11 mouse cellular contexts compared by ENCODE assay signal in genomic region chr13:112803661-112804060, GRCm38 (mm10). TPM values are rescaled to one million over a fixed set of nuclear protein-coding genes. Genes with fewer than 3 reads are reported as not detected.
DNase-seq lines count a peak whose midpoint lies in the region; ATAC-seq and TF ChIP-seq lines count a peak whose summit lies in the region.
"Had no signal": no experiment of that assay in that cellular context is flagged by ENCODE, and none has a peak within 500 bp of the region (broad histone marks: within the 10 kb centered on the region; RNA-seq: fewer than 3 reads in every experiment).

No protein-coding gene starts in this region.

- 95% methylated on average over 4 of the region's 4 CpGs for WGBS in hindbrain, embryonic 15.5 days
- 92% methylated on average over 4 of the region's 4 CpGs for WGBS in hindbrain, embryonic 12.5 days
- 86% methylated on average over 4 of the region's 4 CpGs for WGBS in midbrain, postnatal 0 days
- WGBS in midbrain, embryonic 10.5 days = 92% methylated on average over 4 of the region's 4 CpGs
- 82% methylated on average over 4 of the region's 4 CpGs for WGBS in intestine, embryonic 16.5 days
- WGBS in stomach, postnatal 0 days = 68% methylated on average over 4 of the region's 4 CpGs

- no peak overlapping the region for H3K27ac ChIP-seq in hindbrain, embryonic 15.5 days (replicated peaks)
- H3K27ac ChIP-seq in hindbrain, embryonic 12.5 days = no peak overlapping the region
- H3K27ac ChIP-seq in midbrain, postnatal 0 days (ENCODE audit: low read depth, low read length) = no peak overlapping the region
- no peak overlapping the region for H3K27ac ChIP-seq in midbrain, embryonic 10.5 days (replicated peaks)
- H3K27ac ChIP-seq in intestine, embryonic 16.5 days (ENCODE audit: low read length) = no peak overlapping the region
- no peak overlapping the region for H3K27ac ChIP-seq in stomach, postnatal 0 days (replicated peaks)
- H3K27ac ChIP-seq: limb, embryonic 15.5 days had no signal

- TF ChIP-seq EP300 in stomach, postnatal 0 days (optimal IDR thresholded peaks at IDR 0.05) = no peak

- H3K27me3 ChIP-seq in hindbrain, embryonic 15.5 days = no peaks in the 10 kb centered on the region
- no peaks in the 10 kb centered on the region for H3K27me3 ChIP-seq in hindbrain, embryonic 12.5 days
- H3K27me3 ChIP-seq in midbrain, postnatal 0 days (ENCODE audit: insufficient read depth, low read length) = no peaks in the 10 kb centered on the region
- H3K27me3 ChIP-seq in midbrain, embryonic 10.5 days (ENCODE audit: low read depth, poor library complexity, severe bottlenecking) = peaks cover 6% of the 10 kb centered on the region; the same call in 1 of the 2 replicates
- H3K27me3 ChIP-seq in intestine, embryonic 16.5 days (replicated peaks; ENCODE audit: control insufficient read depth, insufficient read depth, low read length) = no peaks in the 10 kb centered on the region
- H3K27me3 ChIP-seq in stomach, postnatal 0 days (ENCODE audit: control insufficient read depth, insufficient read depth, low read length) = no peaks in the 10 kb centered on the region
- H3K27me3 ChIP-seq: limb, embryonic 15.5 days had no signal

- TF ChIP-seq CTCF in midbrain, postnatal 0 days (IDR thresholded peaks at IDR 0.05) = no peak
- no peak for TF ChIP-seq CTCF in stomach, postnatal 0 days (IDR thresholded peaks at IDR 0.05; ENCODE audit: low read depth)

- peaks cover 23% of the 10 kb centered on the region for H3K4me1 ChIP-seq in hindbrain, embryonic 15.5 days (replicated peaks)
- H3K4me1 ChIP-seq in hindbrain, embryonic 12.5 days = peaks cover 9% of the 10 kb centered on the region
- H3K4me1 ChIP-seq in midbrain, postnatal 0 days (ENCODE audit: insufficient read depth, low read length) = peaks cover 3% of the 10 kb centered on the region; the same call in 1 of the 2 replicates
- H3K4me1 ChIP-seq in midbrain, embryonic 10.5 days = peaks cover 20% of the 10 kb centered on the region
- H3K4me1 ChIP-seq in intestine, embryonic 16.5 days (ENCODE audit: control insufficient read depth, insufficient read depth, low read length) = peaks cover 17% of the 10 kb centered on the region
- H3K4me1 ChIP-seq in stomach, postnatal 0 days (replicated peaks; ENCODE audit: control insufficient read depth, insufficient read depth) = 0 out of 2 replicates have a peak, but pooled peaks cover 2% of the 10 kb centered on the region

- DNase-seq in midbrain, postnatal 0 days (ENCODE audit: low spot score) = no peak
- no peak for DNase-seq in midbrain, embryonic 10.5 days (ENCODE audit: low spot score)
- no peak for DNase-seq in stomach, postnatal 0 days (ENCODE audit: low spot score)
- no peak for DNase-seq in thymus, postnatal 10 days (ENCODE audit: low spot score in 2 of 2)
- DNase-seq: adrenal gland, postnatal 36 days; cerebellum, adult 18-20 months; heart, adult 18-20 months had no signal

- no peak overlapping the region for H3K4me3 ChIP-seq in hindbrain, embryonic 15.5 days
- no peak overlapping the region for H3K4me3 ChIP-seq in hindbrain, embryonic 12.5 days
- H3K4me3 ChIP-seq in midbrain, postnatal 0 days (ENCODE audit: low read depth, low read length) = no peak overlapping the region
- no peak overlapping the region for H3K4me3 ChIP-seq in midbrain, embryonic 10.5 days
- peak overlapping the region; percentile 14; the same call in 1 of the 2 replicates for H3K4me3 ChIP-seq in intestine, embryonic 16.5 days (ENCODE audit: low read length)
- H3K4me3 ChIP-seq in stomach, postnatal 0 days (ENCODE audit: low read depth, low read length) = no peak overlapping the region; the same call in 1 of the 2 replicates
- H3K4me3 ChIP-seq: limb, embryonic 15.5 days had no signal

- no peaks in the 10 kb centered on the region for H3K9me3 ChIP-seq in hindbrain, embryonic 15.5 days
- no peaks in the 10 kb centered on the region for H3K9me3 ChIP-seq in hindbrain, embryonic 12.5 days (replicated peaks)
- H3K9me3 ChIP-seq in midbrain, postnatal 0 days (ENCODE audit: low read length) = no peaks in the 10 kb centered on the region
- no peaks in the 10 kb centered on the region; the same call in 1 of the 2 replicates for H3K9me3 ChIP-seq in midbrain, embryonic 10.5 days (replicated peaks)
- H3K9me3 ChIP-seq in intestine, embryonic 16.5 days (ENCODE audit: control insufficient read depth, low read length) = no peaks in the 10 kb centered on the region
- no peaks in the 10 kb centered on the region for H3K9me3 ChIP-seq in stomach, postnatal 0 days (ENCODE audit: control insufficient read depth, low read length)
- H3K9me3 ChIP-seq: limb, embryonic 15.5 days had no signal

- H3K4me2 ChIP-seq in hindbrain, embryonic 15.5 days = 0 out of 2 replicates have a peak overlapping the region, but pooled peaks have one; percentile 25
- no peak overlapping the region for H3K4me2 ChIP-seq in hindbrain, embryonic 12.5 days (replicated peaks)
- 0 out of 2 replicates have a peak overlapping the region, but pooled peaks have one; percentile 1 for H3K4me2 ChIP-seq in midbrain, postnatal 0 days (ENCODE audit: low read depth, low read length, poor library complexity, severe bottlenecking)
- peak overlapping the region; percentile 12; the same call in 1 of the 2 replicates for H3K4me2 ChIP-seq in intestine, embryonic 16.5 days (ENCODE audit: low read depth, low read length)
- H3K4me2 ChIP-seq in stomach, postnatal 0 days (replicated peaks; ENCODE audit: low read depth) = peak overlapping the region; percentile 6; the same call in 1 of the 2 replicates
- H3K4me2 ChIP-seq: limb, embryonic 15.5 days had no signal

- ATAC-seq in hindbrain, embryonic 15.5 days (ENCODE audit: low FRiP score, low read depth) = no peak
- ATAC-seq in hindbrain, embryonic 12.5 days (ENCODE audit: low FRiP score) = no peak
- ATAC-seq in midbrain, postnatal 0 days (ENCODE audit: low FRiP score) = no peak
- no peak for ATAC-seq in intestine, embryonic 16.5 days
- ATAC-seq in stomach, postnatal 0 days (ENCODE audit: low FRiP score, low TSS enrichment) = no peak

- H3K9ac ChIP-seq in hindbrain, embryonic 15.5 days = no peak overlapping the region
- H3K9ac ChIP-seq in hindbrain, embryonic 12.5 days = no peak overlapping the region
- no peak overlapping the region for H3K9ac ChIP-seq in midbrain, postnatal 0 days (replicated peaks; ENCODE audit: low read length, poor library complexity, severe bottlenecking)
- H3K9ac ChIP-seq in intestine, embryonic 16.5 days (ENCODE audit: low read depth, low read length) = no peak overlapping the region
- no peak overlapping the region for H3K9ac ChIP-seq in stomach, postnatal 0 days (ENCODE audit: low read length)
- H3K9ac ChIP-seq: limb, embryonic 15.5 days had no signal

- peaks cover 19% of the 10 kb centered on the region; the same call in 1 of the 2 replicates for H3K36me3 ChIP-seq in hindbrain, embryonic 15.5 days
- H3K36me3 ChIP-seq in hindbrain, embryonic 12.5 days = peaks cover 15% of the 10 kb centered on the region
- 0 out of 2 replicates have a peak, but pooled peaks cover 6% of the 10 kb centered on the region for H3K36me3 ChIP-seq in midbrain, postnatal 0 days (ENCODE audit: insufficient read depth, low read length)
- peaks cover 21% of the 10 kb centered on the region for H3K36me3 ChIP-seq in midbrain, embryonic 10.5 days
- H3K36me3 ChIP-seq in intestine, embryonic 16.5 days (ENCODE audit: control insufficient read depth, insufficient read depth, low read length) = no peaks in the 10 kb centered on the region
- peaks cover 8% of the 10 kb centered on the region; the same call in 1 of the 2 replicates for H3K36me3 ChIP-seq in stomach, postnatal 0 days (ENCODE audit: control insufficient read depth, insufficient read depth, low read length)

RNA-seq across cellular contexts. Expression of gene Plpp1, which starts 3.1 kb away (rescaled TPM):
- polyA plus RNA-seq in hindbrain, embryonic 15.5 days (2015; fragmentation: Nextera tagmentation; extraction: Ambion mirVana) = 66.6 and 70.9 TPM in 2 replicates
- 31.5 and 37.6 TPM in 2 replicates for polyA plus RNA-seq in hindbrain, embryonic 12.5 days (2016; fragmentation: Nextera tagmentation; extraction: Ambion mirVana)
- 59.7 and 59.9 TPM in 2 replicates for total RNA-seq in midbrain, postnatal 0 days (2014; rRNA removed)
- polyA plus RNA-seq in midbrain, postnatal 0 days (2015; fragmentation: Nextera tagmentation; extraction: Ambion mirVana) = 87.2 and 91.0 TPM in 2 replicates
- polyA plus RNA-seq in midbrain, embryonic 10.5 days (2016; fragmentation: Nextera tagmentation; extraction: Ambion mirVana) = 22.3 and 22.6 TPM in 2 replicates
- 94.5 and 97.3 TPM in 2 replicates for polyA plus RNA-seq in intestine, embryonic 16.5 days (2015; fragmentation: Nextera tagmentation; extraction: Ambion mirVana)
- 126 and 137 TPM in 2 replicates for polyA plus RNA-seq in stomach, postnatal 0 days (2015; fragmentation: Nextera tagmentation; extraction: Ambion mirVana)
